Mouse (Mus musculus): ENCODE data around the gene Hebp1.

Gene Hebp1

DNA sequence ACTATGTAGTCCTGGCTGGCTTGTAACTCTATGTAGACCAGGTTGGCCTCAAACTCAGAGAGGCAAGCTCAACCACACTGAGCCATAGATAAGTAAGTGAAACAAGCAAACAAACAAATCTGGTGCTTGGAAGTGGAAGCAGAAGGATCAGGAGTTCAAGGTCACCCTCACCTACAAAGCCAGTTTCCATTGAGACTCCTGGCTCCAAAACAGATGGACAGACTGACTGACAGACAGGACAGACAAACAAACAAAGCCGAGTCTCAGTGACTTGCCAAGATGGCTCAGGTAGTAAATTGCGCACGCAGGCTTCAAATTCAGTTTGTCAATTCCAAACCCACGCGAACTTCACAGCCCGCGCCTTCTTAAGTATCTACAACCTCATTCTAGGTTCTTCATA, 376 bp downstream of the Hebp1 start:
- no peak for DNase-seq (ENCODE audit: low spot score)

DNA sequence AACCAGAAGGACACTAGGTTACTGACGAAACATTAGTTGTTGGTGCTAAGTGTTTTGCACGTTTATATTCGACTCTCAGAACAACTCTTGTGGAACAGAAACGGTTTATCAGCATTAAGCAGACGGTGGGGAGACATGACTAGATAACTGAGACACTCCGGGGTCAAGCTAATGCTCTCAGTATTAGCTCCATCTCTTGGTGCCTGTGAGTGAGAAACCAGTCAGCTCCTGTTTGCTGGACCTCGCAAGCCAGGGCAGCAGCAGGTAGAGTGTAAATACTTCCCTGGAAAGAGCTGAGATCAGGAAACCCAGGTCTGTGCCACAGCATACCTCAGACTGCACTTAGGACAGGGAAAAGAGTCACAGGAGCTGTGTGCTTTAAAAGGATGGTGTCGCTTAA, 1.1 kb downstream of the Hebp1 start:
- DNase-seq (ENCODE audit: low spot score), result no peak

DNA sequence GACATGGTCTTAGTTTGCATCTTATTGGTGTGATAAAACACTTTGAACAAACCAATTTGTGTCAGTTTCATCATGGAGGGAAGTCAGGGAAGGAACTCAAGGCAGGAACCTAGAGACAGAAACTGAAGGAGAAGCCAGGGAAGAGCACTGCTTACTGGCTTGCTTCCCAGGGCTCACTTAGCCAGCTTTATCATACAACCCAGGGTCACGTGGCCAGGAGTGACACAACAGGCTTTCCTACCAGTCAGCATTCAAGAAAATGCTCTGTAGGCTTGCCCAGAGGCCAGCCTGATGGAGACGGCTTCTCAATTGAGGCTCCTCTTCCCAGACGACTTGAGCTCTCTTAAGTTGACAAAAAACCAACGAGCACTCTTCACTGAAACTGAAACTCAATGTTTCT, 2.9 kb downstream of the Hebp1 start:
- no peak for DNase-seq (ENCODE audit: low spot score)

DNA sequence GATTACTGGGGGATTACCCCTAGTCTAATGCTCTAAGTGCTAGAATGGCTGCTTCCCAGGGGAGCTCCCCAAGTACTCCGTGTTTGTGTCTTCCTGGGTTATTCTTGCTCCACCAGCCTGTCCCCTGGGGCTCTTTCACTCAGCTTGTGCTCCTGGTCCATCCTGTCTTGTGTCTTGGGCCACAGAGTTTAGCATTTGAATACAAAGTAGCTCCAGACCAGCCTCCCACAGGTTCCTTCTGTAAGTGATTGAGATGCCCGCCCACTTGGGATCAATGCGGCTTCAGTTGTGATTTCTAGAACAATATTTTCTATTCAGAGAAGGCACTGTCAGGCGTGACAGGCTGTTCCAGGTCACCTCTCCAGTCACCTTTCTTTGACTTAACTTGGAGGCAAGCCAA, 4.1 kb downstream of the Hebp1 start:
- no peak for DNase-seq (ENCODE audit: low spot score)

DNA sequence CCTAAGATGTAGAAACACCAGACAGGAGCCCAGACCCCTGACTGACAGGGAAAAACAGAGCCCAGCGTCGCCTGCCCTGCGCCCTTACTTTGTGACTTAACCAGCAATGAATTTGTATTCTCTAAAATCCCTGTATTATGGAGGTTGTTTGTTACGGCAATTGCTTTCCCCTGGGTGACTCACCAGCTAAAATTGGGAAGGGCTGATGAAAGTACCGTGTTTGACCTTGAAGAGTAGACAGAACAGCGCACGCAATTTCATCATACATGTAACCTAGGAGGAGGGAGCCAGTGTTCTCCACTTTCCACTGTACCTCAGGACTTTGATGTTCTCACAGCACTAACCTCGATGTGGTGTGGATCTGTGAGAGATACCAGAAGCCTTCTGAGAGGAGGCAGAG, 4.8 kb downstream of the Hebp1 start:
- no peak for DNase-seq (ENCODE audit: low spot score)

DNA sequence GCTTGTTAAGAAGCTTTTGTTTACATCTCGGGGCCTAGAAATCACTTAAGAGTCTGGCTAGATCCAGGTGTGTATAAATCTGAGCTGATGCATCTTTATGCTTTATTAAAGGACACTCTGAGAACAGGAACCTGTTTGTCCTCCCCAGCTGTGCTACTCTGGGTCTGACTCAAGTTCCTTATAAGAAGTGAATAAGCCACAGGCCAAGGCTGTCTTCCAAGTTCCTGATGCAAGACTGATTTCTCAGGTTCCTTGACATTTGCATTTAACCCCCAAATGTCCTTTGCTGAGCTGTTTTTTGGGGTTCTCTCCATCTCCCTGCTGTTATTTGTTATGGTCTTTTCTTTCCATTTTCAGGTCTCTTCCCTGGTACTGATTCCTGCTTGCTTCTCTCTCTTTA, 5.9 kb downstream of the Hebp1 start:
- no peak for DNase-seq (ENCODE audit: low spot score)

DNA sequence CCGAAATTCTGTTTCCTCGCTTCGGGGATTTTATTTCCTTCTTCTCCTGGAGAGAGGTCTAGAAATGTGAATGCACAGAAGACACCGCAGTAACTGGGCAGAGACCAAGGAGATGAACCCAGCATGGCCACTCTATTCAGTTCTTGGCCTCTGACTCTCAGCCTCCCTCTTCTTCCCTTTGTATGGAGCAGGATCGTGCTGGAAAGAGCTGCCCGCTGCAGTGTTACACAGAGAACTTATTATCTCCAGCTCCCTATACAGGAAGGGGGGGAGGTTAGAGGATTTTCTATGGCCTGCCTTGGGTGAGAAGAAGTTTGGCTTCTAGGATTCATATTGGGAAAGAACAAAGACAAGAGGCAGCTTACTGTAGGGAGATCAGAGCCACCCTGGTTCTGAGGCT, 7.7 kb downstream of the Hebp1 start:
- no peak for DNase-seq (ENCODE audit: low spot score)

DNA sequence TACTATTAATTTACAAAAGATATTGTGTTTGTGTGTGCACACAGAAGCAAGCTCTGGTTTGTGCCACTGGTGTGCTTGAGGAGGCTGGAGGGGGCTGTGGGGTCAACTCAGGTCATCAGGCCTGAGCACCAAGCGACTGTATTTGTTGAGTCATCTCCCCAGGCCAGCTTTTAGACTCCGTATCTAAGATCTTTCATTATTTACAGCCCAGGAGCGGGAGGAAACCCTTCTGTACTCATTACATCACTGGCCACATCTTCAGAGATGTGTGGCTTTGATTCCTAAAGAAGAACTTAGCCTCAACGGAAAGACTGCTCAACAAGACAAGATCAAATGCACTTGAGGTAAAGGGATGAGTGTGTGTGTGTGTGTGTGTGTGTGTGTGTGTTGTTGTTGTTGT, 9.2 kb downstream of the Hebp1 start:
- DNase-seq (ENCODE audit: low spot score), result no peak

DNA sequence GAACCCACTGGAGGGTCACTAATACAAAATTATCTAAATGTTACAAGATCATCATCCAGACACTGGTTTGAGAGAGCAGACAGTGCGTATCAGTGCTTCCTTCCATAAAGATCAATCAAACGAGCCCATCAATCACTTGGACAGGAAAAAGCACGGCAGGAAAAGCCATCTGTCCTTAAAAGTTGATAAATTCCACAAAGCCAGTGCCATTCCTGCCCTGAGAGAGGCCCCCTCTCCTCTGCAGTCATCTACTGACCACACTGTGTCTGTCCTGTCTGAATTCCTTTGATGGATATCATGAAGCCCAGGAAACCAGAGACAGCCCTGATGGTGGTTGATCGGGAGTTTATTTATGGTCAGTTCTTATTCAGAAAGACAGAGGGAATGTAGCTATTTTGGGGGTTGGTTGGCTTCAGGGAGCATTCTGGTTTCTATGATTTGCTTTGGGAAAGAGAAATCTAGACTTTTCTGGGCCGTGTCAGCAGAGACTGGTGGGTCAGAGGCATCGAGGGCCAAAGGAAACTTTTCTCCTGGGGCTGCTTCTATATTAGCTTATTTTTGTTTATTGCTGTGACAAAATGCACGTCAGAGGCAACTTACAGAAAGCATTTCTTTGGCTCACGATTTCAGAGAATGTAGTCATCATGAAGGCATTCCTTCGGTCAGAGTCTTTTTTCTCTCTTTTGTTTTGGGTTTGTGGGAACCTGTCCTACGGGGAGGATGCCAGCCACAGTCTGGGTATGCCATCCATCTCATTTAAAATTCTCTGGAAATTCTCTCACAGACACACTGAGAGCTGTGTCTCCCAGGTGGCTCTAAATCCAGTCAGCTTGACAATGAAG, 10.5 kb downstream of the Hebp1 start:
- DNase-seq (ENCODE audit: low spot score), result no peak

DNA sequence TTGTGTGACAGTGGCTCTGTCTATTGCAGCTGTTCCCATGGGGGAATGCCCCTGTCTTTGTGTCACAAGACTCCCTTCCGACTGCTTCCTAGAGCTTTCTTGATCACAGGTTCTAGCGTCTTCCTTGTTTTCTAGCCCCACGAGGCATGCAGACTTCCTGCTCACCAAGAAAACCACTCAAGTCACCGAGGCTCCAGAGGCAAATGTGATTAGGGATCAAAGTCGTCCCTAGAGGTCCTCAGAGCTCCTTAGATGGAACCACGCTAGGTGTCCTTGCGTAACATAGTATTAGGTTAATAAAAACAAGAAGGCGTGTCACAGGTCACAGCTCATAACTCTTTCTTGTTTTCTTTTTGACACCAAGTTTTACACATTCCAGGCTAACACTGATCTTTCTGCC, 13.9 kb downstream of the Hebp1 start:
- no peak for DNase-seq (ENCODE audit: low spot score)

DNA sequence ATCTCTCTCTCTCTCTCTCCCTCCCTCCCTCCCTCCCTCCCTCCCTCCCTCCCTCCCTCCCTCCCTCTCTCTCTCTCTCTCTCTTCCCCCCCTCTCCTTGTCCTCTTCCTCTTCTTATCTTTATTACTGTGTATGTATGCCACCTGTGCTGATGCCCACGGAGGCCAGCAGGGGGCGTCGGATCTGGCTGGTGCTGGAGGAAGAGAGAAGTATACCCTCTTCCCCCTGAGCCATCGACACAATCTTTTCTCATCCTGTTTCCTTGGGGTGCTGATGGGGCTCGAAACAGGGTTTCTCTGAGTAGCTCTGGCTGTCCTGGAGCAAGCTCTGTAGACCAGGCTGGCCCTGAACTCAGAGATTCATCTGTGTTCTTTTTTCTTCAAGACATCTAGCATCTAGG, 14.9 kb downstream of the Hebp1 start:
- no peak for DNase-seq (ENCODE audit: low spot score)

DNA sequence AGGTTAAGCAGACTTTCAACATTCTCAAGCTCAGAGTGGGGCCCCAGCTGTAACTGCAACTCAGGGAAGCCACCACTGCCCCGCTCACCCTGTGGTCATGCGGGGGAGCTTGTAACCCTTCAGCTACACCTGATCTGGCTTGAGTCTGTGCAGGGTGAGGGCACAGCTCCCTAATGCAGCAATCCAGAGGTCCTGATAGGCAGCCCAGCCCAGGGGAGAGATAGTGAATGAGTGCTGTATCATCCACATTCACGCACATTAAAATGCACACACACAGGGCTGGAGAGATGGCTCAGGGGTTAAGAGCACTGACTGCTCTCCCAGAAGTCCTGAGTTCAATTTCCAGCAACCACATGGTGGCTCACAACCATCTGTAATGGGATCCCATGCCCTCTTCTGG, 19.2 kb downstream of the Hebp1 start:
- DNase-seq (ENCODE audit: low spot score), result no peak

DNA sequence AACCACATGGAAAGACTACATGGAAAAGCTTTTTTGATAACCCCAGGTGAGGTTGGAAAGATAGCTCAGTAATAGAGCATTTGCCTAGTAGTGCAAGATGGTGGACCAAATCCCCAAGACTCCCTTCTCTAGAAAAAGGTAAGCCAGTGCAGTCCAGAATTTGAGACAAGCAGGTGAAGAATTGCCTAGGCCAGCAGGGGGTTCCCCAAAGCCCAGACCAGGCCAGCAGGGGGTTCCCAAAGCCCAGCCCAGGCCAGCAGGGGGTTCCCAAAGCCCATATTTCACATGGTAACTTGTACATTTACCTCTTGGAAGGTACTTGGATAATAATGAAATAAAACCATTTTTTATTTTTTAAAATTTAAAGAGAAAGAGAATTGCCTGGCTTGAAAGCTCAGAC, 20.6 kb downstream of the Hebp1 start:
- no peak for DNase-seq (ENCODE audit: low spot score)

DNA sequence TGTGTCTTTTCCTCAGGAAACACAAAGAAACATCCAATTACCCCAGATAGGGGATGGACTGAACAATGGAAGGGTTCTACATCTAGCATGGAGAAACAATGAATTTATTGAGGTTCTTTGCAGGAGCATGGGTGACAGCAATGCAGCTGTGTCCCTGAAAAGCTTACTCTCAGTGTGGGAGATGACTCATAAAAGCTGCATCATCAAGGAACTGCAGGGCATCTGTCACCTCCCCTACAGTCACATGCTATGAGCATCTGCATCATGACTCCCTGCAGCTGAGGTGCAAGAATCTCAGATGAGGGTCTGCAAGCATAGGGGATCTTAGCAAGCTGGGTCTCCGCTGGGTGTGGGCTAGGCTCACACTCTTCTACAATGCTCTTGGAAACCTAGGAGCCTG, 22.8 kb downstream of the Hebp1 start:
- no peak for DNase-seq (ENCODE audit: low spot score)

DNA sequence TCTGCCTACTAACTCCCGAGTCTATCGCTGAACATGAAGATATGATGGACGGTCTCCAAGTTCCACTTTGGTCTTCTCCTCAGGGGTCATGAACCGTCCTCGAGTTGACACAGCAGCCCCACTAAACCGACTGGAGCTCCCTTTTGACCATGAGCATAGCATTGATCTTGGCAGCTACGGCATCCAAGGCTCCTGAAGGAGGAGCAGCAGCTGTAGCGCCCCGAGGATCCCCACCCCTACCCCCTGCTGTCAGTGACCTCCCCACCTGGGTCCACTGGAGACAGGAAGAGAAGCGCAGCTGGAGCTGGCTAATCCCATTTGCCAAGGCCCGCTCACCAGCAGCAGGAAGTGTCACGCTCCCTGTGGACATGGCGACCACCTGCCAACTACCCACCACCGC, 26.1 kb downstream of the Hebp1 start:
- DNase-seq (ENCODE audit: low spot score), result no peak

DNA sequence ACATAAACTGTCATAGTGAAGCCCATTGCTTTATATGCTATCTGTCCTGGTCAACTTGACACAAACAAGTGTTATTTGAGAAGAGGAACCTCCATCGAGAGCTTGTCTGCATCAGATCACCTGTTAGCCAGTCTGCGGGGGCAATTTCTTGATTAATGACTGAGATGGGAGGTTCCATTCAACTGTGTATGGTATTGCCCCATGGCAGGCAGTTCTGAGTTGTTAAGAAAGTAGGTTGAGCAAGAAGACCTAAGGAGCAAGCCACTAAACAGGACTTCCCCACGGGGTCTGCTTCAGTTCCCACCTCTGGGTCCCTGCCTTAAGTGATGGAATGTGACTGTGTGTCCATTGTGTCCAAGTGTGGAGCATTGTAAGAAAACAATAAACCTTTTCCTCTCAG, 28.6 kb downstream of the Hebp1 start:
- DNase-seq (ENCODE audit: low spot score), result no peak

DNA sequence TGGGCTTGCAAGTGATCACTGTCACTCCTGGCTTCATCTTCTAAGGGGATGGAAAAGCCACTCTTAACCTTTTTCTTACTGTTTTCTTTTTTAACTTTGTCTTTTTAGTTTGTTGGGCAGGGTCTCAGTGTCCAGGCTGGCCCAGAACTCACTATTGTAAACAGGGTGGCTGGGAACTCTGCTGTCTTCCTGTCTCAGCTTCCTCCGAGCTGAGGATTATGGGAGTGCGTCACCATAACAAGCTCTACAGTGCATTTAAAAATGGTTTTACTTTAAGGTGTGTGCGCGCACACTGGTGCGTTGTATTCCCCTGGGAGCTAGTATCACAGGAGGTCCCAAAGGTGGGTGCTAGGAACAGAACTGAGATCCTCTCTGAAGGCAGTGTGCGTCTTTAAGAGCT, 29.4 kb downstream of the Hebp1 start:
- DNase-seq (ENCODE audit: low spot score), result no peak

DNA sequence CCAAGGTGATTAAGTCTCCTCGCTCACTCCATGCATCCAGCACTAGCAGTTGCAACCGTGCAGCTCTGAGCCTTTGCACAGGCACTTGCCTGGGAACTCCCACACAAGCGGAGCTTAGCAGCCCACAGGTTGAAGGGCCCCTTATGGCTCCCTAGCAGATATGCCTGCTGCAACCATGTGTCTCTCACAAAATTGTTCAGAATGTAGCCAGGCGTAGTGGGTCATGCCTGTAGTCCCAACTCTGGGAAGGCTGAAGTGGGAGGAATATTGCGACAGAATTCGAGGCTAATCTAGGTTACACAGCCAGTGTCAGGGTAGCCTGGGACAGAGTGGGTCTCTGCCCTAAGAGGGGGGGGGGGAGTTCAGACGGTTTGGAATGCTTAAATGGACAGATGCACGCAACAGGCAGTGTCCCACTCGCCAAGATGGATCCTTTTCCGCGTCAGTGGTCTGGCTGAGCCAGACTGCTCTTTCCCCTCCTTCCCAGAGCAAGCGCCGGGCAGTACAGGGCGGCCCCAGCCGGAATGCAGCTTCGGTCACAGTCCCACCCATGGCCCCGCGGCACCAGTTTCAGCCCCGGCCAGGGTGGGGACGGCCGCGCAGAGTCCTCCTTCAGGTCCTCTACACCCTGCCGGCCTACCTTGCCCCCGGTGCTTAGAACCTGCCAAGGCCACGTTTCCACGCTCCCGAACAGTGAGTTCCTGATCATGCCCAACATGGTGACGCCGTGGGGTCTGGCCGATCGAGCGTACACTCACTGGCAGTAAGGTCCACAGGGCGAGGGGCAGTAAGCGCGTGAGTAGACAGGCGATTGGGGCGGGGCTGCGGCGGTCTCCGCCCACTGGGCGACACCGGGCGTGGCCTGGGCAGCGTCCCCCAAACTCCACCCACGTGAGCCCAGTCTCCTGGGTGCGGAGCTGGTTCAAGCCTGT, 30.2 kb downstream of the Hebp1 start:
- peak; percentile 85 for DNase-seq (ENCODE audit: low spot score)

DNA sequence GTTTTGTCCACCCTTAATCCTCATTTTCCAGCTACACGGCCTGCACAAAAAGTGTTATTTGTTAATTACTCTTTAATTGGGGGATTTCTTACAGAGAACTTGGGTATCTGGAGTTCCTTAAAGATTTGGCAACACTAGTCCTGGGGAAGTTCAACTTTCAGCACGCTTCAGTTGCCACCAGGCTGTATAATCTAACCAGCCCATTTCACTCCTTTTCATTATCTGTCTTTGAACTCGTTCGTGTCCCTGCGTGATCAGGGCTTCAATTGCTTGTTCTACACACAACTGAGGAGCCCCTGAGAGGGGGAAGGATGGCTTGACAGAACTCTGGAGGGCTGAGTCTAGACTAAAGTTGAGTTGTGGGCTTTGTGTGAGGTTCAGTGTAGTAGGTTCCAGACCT, 31.1 kb downstream of the Hebp1 start:
- DNase-seq (ENCODE audit: low spot score), result no peak

DNA sequence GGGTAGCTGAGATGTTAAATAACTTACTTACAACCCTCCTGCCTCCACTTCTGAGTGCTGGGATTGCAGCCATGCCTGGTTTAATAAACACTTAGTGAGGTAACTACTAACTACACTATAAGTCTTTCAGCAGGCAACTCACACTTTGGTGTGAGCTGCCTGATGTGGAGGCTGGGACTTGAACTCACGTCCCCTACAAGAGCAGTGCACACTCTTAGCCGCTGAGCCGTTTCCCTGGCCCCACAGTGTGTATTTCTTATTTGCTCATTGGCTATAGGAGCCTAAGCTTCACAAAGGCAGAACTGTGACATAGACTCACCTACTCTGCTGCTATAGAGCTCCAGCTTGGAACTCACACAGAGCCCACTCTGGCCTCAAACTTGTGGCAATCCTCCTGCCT, 31.6 kb downstream of the Hebp1 start:
- DNase-seq (ENCODE audit: low spot score), result no peak

DNA sequence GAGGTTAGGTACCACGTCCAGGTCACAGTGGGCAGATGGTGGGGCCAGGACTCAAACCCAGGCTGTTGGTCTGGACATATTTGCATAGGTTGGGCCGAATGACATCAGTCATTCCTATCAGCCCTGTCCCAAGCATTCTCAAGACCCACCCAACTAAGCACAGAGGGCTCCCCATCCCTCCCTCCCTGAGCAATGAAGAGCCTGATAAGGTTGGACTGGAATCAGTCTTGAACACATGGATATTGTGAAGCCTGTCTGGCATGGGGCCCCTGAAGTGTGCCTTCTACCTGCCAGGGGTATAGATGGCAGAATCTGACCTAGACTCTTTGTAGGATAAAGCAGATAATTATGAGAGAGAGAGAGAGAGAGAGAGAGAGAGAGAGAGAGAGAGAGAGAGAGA, 32.1 kb downstream of the Hebp1 start:
- DNase-seq (ENCODE audit: low spot score), result no peak

DNA sequence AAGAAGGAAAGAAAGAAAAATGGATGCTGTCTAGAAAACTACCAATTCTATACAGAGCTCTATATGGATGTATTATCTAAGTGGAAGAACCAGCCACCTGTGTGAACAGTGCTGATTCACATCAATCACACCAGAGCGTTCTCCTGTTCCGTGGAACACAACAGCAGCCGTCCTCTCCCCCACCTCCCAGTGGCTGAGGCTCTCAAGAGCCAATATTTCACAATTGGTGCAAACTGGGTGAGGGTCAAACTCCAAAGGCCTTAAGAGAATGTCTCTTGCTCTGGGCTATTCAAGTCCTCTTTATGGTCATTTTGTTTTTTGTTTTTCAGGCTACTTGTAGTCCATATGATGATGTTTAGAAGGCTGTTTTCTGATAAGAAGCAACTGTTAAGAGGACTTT, 32.6 kb downstream of the Hebp1 start:
- DNase-seq (ENCODE audit: low spot score), result no peak

DNA sequence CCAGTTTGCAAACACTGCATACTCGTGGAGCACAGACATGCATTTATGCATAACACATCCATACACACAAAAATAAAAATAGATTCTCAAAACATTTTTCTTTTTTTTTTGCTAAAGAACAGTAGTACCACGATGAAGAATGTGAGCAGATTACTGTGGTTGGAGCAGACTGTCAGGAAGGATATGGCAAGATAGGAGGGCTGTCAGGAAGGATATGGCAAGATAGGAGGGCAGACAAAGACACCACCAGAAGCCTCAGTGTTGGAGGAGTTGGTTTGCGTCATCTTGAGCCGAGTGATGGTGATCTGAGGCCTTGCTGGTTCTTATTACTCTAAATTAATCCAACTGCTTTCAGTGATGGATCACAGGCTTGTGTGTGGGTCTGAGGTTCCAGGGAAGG, 35.0 kb downstream of the Hebp1 start:
- DNase-seq (ENCODE audit: low spot score), result no peak
